Mouse (Mus musculus): ENCODE results near the gene Mcrs1.
"Not testable (repeated sequence)": the region's sequence is repeated elsewhere in the genome, so short reads cannot be mapped to it uniquely, and the experiment has no call there.

- TF ChIP-seq CTCF, EP300 (IDR thresholded peaks at IDR 0.05): not testable (repeated sequence)
These were observed 5.0 kb downstream of the Mcrs1 start for GRCm38 (mm10) chr15:99246736-99247135.
